Mouse (Mus musculus) thymus, postnatal 25 days (tissue): ENCODE results near the gene Prickle4.

Experiments
- DNase-seq: peaks from one replicate; pipeline ENCODE4 v3.0.0; 2022

Prickle4 gene

DNA sequence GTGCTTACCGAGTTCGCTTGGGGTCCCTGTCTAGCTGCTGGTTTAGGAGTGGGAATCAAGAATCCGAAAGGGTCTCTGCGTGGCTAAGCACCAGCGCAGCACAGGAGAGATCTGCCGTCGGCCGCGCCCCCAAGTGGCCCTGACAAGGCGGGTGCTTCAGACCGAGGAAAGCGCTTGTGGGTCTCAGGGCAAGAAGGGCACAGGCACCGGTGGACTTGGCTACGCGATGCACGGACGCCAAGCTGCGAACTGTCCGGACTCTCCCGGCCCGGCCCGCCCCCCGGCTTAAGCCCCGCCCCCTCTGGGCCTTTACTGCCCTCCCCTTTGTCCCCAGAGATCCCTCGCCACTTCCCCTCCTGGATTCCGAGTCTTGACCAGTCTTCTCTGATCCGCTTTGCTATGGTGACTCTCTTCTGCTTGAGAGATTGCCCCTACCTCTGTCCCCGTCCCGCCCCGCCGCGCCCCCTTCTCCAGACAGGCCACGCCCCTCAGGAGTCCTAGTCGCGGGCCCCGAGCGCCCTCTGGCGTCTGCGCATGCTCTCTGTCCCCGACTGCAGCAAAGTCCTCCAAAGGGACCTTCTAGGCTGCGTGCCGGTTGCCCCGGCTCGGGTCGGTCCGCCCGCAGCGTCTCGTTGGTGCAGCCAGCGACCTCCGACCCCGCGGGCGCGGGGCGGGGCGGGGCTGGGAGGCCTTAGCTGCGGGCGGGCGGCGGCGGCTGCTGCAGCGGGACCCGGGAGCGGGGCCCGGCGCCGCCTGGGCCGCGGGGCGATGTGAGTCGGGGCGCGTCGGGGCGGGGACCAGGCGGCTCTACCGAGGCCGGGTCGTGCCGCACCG is at the start of gene Prickle4:
Prickle4 (minus strand) TSS at position 234 of the 834 bp plus-strand sequence.
- peak; percentile 97 for DNase-seq

- DNase-seq: no peak
These were observed 49.5 kb upstream of the Prickle4 start for GRCm38 (mm10) chr17:47744086-47744485.

- DNase-seq: peak; percentile 30
These were observed 48.6 kb upstream of the Prickle4 start for GRCm38 (mm10) chr17:47742991-47743734.

- no peak for DNase-seq
These were observed 45.6 kb upstream of the Prickle4 start for GRCm38 (mm10) chr17:47740186-47740585.

- DNase-seq: peak; percentile 52
These were observed 44.6 kb upstream of the Prickle4 start for GRCm38 (mm10) chr17:47738879-47739798.

DNA sequence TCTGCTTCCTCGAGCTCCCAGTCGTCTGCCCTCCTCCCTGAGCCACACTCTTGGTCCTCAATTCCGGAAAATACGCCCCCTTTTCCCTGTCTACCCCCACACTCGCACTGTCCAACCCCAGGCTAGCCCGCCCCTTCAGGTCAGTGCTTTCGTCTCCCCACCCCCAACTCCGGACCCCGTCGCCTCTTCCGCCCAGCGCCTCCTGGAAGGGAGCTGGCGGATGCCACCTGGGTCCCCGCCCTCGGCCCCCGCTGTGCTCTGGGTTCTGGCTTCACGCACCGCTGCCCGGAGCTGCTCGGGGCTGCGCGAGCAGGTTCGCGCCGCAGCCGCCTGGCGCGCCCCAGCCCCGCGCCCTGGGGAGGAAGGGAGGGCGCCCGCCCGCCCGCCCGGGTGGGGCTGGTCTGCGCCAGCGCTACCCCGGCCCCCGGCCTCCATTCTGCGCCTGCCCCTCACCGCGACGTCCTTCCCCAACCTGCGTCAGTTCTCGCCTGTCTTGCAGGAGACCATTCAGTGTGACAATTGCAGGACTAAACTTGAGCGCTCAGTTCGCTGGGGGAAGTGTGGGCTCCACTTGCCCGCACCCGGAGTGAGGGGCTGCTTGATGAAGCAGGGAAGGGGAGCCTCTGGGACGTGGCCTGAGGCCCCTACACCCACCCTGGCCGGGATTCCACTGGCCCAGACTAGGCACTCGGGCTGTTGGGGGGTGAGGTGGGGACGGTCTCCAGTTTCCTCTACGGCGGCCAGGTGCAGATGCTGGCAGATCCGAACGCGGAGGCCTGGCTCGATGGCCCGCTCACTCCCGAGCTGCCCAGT is 43.7 kb upstream of the Prickle4 start:
- DNase-seq: peak; percentile 60

GRCm38 (mm10) chr17:47737271-47738065 is 42.9 kb upstream of the Prickle4 start:
- DNase-seq: peak; percentile 57

DNA sequence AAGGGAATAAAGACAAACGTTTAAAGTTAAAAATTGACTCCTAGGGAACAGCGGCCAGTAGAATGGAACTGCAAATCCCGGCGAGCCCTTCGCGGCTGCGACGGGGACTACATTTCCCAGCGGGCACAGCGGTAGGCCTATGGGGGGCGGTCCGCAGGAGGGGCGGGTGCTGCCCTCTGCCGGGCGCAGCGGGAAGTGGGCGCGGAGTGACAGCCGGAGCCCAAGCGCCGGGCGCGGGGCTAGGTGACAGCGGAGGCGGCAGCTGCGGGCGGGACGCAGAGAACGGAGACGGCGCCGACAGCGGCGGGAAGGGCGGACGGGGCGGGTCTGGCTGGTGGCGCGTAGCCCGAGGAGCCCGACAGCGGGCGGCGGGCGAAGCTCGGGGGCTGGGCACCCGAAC is 42.3 kb upstream of the Prickle4 start, which contains the start of gene Tfeb:
Tfeb (plus strand) TSS at position 175 of the 400 bp plus-strand sequence.
- DNase-seq: peak; percentile 99

- DNase-seq: no peak
These were observed 41.1 kb upstream of the Prickle4 start for GRCm38 (mm10) chr17:47735553-47736100.

DNA sequence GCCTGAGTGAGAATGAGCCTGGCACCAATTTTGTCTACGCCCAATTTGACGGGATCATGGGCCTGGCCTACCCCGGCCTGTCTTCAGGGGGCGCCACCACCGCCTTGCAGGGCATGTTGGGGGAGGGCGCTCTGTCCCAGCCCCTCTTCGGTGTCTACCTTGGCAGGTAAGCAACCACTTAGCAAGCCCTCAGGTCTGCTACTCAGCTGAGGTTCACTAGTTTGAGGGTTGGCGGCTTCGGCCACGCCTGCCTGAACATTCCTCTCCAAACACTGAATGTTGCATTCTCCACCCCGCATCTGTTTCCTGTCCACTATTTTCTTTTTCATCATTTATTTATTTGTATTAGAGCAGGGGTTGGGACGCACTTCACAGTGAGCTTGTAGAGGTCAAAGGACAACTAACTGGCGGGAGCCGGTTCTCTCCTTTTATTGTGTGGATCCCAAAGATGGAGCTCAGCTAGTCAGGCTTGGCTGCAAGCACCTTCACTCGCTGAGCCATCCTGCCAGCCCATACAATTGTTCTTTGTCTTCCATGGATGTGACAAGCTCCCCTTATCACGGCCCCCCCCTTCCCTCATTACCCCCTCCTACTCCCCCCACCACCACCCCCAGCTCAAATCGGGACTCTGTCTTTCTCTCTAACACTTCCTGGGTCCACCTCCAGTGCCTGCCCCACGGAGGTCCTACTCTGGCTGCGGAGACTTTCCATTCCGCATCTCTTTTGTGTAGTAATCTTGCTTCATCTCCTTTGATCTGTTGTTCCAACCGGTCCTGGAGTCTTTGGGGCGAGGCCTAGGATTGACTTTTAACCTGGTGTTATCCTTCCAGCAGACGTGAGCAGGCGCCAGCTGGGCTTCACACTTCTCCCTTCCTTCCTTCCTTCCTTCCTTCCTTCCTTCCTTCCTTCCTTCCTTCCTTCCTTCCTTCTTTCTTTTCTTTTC is 36.4 kb upstream of the Prickle4 start:
- no peak for DNase-seq

DNA sequence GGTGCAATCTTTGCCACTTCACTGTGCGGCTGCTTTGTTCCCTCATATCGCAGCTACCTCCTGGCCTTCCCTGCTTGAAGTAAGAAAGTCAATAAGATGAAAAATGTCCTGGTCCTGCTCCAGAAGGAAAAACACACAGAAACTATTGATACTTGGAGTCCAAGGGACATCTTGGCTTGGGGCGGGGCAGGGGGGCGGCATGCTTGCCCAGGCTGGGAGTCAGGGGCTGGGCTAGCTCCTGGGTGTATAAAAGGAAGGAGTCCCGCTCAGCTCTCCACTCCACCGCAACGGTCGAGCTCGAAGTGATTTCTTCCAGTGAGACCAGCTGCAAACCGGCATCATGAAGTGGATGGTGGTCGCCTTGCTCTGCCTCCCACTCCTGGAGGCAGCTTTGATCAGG is 32.0 kb upstream of the Prickle4 start, which contains the start of gene Pgc:
Pgc (plus strand) TSS at position 277 of the 400 bp plus-strand sequence.
- no peak for DNase-seq

GRCm38 (mm10) chr17:47721183-47721582 is 26.6 kb upstream of the Prickle4 start:
- DNase-seq: no peak

GRCm38 (mm10) chr17:47715037-47715436 is 20.5 kb upstream of the Prickle4 start:
- no peak for DNase-seq

GRCm38 (mm10) chr17:47712889-47713571 is 18.5 kb upstream of the Prickle4 start:
- DNase-seq: no peak

- DNase-seq: no peak
These were observed 17.3 kb upstream of the Prickle4 start for GRCm38 (mm10) chr17:47711883-47712282.

- DNase-seq: no peak
These were observed 15.5 kb upstream of the Prickle4 start for GRCm38 (mm10) chr17:47710036-47710435.

- DNase-seq: no peak
These were observed 14.4 kb upstream of the Prickle4 start for GRCm38 (mm10) chr17:47708972-47709371.

- no peak for DNase-seq
These were observed 13.4 kb upstream of the Prickle4 start for GRCm38 (mm10) chr17:47707961-47708360.

DNA sequence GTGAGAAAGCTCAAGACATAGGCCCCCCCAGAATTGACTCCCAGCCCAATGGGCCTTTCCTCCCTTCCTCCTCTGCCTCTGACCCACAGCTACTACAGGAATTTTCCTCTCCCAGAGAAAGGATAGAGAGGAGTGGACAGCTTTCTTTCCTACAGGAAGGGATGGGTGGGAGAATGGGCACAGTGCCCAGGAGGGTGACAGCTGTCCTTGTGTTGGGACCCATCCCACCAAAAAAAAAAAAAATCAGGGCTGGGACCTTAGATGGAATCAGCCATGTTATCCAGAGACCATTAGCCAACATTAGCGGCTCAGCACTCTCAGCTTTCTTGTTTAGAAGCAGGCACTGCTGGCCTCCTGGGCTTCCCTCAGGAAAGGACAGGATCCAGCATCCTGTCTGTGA is 11.7 kb upstream of the Prickle4 start:
- no peak for DNase-seq
